Mouse (Mus musculus) ES-E14 (cell line): Measurements from ENCODE around the gene Olfr12. TPM values are rescaled to one million over a fixed set of nuclear protein-coding genes. Genes with fewer than 3 reads are reported as not detected.

Experiments
- DNase-seq: peaks from one replicate; pipeline ENCODE4 v3.0.0-alpha.2; 2013; ENCODE audit warnings: low read depth, low spot score
- H3K27ac ChIP-seq: 2 replicates; pipeline ENCODE4 v1.5.1; 2012; ENCODE audit warnings: low read depth, mild to moderate bottlenecking, low read length, moderate library complexity, mixed read lengths; ENCODE audit not compliant: poor library complexity, insufficient read depth, severe bottlenecking
- H3K36me3 ChIP-seq: 2 replicates; pipeline ENCODE4 v1.6.1; 2012; ENCODE audit warnings: mild to moderate bottlenecking, low read length, moderate library complexity, mixed read lengths; ENCODE audit not compliant: control insufficient read depth, poor library complexity, insufficient read depth, severe bottlenecking
- H3K4me1 ChIP-seq, 2 experiments: fragments of 150-350 bp in 1 of 2; sonication (generic) in 1 of 2; 2 replicates each; pipeline ENCODE4 v1.6.1; 2012; ENCODE audit warnings: low read length in 2 of 2, mild to moderate bottlenecking in 1 of 2, mixed read lengths in 1 of 2; ENCODE audit not compliant: control insufficient read depth in 2 of 2, insufficient read depth in 2 of 2, poor library complexity in 1 of 2
- H3K4me3 ChIP-seq, 2 experiments: fragments of 150-350 bp in 1 of 2; sonication (generic) in 1 of 2; 2 replicates each; pipeline ENCODE4 v1.5.1; 2012; ENCODE audit warnings: low read length in 2 of 2, low read depth in 1 of 2, mild to moderate bottlenecking in 1 of 2, mixed read lengths in 1 of 2; ENCODE audit not compliant: insufficient read depth in 1 of 2, poor library complexity in 1 of 2, severe bottlenecking in 1 of 2
- H3K9ac ChIP-seq: 2 replicates; pipeline ENCODE4 v1.6.1; 2012; ENCODE audit warnings: low read depth, mild to moderate bottlenecking, low read length, mixed read lengths; ENCODE audit not compliant: poor library complexity, insufficient read depth, severe bottlenecking
- H3K9me3 ChIP-seq: fragments of 150-350 bp; sonication (generic); 2 replicates; pipeline ENCODE4 v1.6.1; 2012; ENCODE audit warnings: low read depth, mild to moderate bottlenecking, low read length; ENCODE audit not compliant: control insufficient read depth, insufficient read depth
- CHD2 ChIP-seq: IDR thresholded peaks from 2 replicates; pipeline ENCODE4 v1.6.1; 2014; ENCODE audit warnings: mild to moderate bottlenecking, low read depth, low read length, inconsistent platforms
- HCFC1 ChIP-seq: IDR thresholded peaks from 2 replicates; pipeline ENCODE4 v1.6.1; 2012; ENCODE audit warnings: low read length, inconsistent platforms, borderline replicate concordance; ENCODE audit not compliant: insufficient read depth
- MAFK ChIP-seq: IDR thresholded peaks from 2 replicates; pipeline ENCODE4 v1.6.1; 2014; ENCODE audit warnings: mild to moderate bottlenecking, low read depth, low read length, inconsistent platforms; ENCODE audit not compliant: insufficient read depth
- ZC3H11A ChIP-seq: IDR thresholded peaks from 2 replicates; pipeline ENCODE4 v1.6.1; 2012; ENCODE audit warnings: low read depth, mild to moderate bottlenecking, inconsistent platforms, low read length, borderline replicate concordance
- ZNF384 ChIP-seq: IDR thresholded peaks from 2 replicates; pipeline ENCODE4 v1.6.1; 2012; ENCODE audit warnings: low read depth, low read length, inconsistent platforms
- in situ Hi-C, 2 experiments: fragments of 600-800 bp; cut with MboI; formaldehyde crosslinking; loops; one replicate each; pipeline ENCODE4 v1.15.1; 2025; ENCODE audit warnings: low sequenced_read_pairs in 2 of 2, inconsistent platforms in 1 of 2; ENCODE audit not compliant: unreplicated experiment in 2 of 2
- total RNA-seq: library from RNA; depleted of rRNA; stranded (reverse); fragments of 300-350 nt; gene quantifications from 2 replicates; pipeline ENCODE4 v1.2.3, GENCODE M21; 2012

Olfr12 gene
- total RNA-seq, 1 experiment, result 0.22 TPM

DNA sequence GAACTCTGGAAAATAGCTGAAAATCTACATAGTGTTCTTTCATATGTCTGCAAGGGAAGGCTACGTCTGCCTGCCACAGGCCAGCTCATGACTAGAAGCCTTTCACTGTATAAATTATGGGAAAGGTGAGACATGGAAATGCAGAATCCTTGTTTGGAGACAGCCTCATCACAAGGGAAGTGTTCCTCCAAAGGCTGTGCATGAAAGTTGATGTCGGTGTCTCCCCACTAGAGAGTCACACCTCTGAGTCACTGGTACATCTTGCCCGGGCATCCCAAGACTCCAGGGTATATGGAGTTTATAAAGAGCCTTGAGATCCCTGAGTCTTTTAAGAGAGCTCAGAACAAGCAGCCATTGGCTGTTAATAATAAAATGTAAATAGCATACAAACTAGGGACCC lies 35.6 kb downstream of the Olfr12 start:
- in situ Hi-C loops, result no loop called here
- Histone ChIP-seq H3K4me1 (peaks cover 0 to 1% of the 10 kb centered on the region in 2 experiments; a peak in 1 of 4 replicates), H3K4me3 (no peak overlapping the region), H3K27ac (no peak overlapping the region), H3K9me3 (no peaks in the 10 kb centered on the region), H3K36me3 (no peaks in the 10 kb centered on the region), H3K9ac (no peak overlapping the region)
- no peak for DNase-seq
- TF ChIP-seq ZNF384, result no peak
- no peak for TF ChIP-seq HCFC1
- no peak for TF ChIP-seq MAFK
- no peak for TF ChIP-seq CHD2
- no peak for TF ChIP-seq ZC3H11A

DNA sequence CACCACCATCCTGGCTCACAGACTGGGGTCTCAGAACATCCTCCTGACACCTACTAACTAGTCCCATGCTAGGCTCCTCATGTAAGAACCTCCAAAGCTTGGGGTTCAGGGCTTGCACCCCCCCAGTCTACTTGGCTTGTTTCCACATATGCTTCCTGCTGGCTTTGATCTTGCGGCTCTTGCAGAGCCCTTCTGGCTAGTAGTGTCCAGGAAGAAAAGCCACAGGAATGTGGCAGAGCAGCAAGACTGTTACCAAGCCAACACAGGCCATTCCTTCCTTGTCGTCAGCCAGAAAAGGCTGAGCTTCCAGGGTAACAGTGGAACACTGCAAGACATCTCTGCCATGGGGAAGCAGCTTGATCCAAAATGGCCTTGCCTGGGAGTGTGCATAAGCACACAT lies 37.1 kb downstream of the Olfr12 start:
- TF ChIP-seq ZNF384, result no peak
- no peak for TF ChIP-seq ZC3H11A
- TF ChIP-seq MAFK, result no peak
- no peak for TF ChIP-seq HCFC1
- TF ChIP-seq CHD2, result no peak
- DNase-seq, result no peak
- Histone ChIP-seq H3K27ac (no peak overlapping the region; the same call in 1 of the 2 replicates), H3K4me1 (no peaks in the 10 kb centered on the region), H3K9me3 (no peaks in the 10 kb centered on the region), H3K9ac (no peak overlapping the region), H3K36me3 (no peaks in the 10 kb centered on the region), H3K4me3 (no peak overlapping the region)
- in situ Hi-C loops, result no loop called here

DNA sequence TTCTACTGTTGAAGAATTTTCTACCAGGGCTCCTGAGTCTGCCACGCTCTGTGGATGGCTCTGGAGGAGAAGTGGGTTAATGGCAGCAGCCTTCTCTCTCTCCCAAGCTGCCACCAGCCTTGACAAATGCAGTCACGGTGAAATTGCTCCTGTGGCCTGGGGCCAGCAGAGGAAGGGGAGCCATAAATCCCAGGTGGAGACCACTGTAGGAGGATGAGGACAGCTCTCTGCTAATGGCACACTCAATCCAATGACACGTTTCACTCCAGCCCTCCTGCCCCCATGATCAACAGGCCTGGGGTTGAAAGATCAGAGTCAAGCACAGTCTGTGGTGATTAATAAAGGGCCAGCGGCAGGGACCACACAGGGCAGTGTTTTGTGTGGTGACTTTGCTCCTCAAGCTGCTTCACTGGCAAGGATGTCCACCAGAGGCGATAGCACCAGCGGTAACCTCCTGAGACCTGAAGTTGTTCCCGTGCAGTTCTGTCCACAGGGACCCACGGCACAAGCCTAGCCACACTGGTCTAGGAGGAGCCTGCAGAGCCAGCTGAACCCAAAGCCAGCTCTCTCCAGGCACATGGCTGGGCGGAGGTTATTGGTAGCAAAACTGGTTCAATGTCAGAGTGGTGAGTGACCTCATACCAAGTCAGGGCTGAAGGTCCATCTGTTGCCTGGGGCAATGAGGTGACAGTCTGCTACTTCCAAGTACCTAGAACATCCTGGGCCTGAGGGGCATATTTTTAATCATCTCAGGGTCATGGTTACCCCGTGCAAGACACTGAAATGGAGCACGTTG lies 39.6 kb downstream of the Olfr12 start:
- TF ChIP-seq ZC3H11A (no peak), HCFC1 (no peak), CHD2 (no peak), MAFK (no peak), ZNF384 (no peak)
- in situ Hi-C loops, result no loop called here

DNA sequence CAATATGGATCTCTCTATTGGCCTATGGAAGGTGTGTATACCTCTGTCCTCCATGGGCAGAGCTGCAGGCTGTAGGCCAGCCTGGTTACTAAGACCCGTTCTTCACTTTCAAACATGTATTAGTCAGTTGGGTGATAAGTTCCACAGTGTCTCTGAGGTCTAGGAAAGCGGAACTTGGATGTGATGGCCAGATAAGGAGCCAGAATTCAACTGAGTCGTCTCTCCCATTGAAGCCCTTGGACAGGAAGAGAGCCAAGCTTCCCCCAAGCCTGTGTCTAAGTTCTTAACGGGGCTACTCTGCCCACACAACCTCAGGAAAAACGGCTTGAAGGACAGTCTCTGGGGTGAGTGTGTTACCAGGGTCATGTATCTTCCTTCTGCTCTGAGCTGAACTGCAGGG lies 41.8 kb downstream of the Olfr12 start:
- Histone ChIP-seq H3K9ac (no peak overlapping the region), H3K36me3 (no peaks in the 10 kb centered on the region), H3K27ac (no peak overlapping the region), H3K4me3 (no peak overlapping the region), H3K9me3 (no peaks in the 10 kb centered on the region), H3K4me1 (no peaks in the 10 kb centered on the region)
- no peak for DNase-seq
- in situ Hi-C loops, result no loop called here
- TF ChIP-seq MAFK, result no peak
- TF ChIP-seq HCFC1, result no peak
- TF ChIP-seq ZNF384, result no peak
- TF ChIP-seq ZC3H11A, result no peak
- no peak for TF ChIP-seq CHD2

More for the DNA sequence above, 39.6 kb downstream of the Olfr12 start:
- DNase-seq, result no peak
- Histone ChIP-seq H3K9ac (no peak overlapping the region), H3K4me3 (no peak overlapping the region), H3K4me1 (no peaks in the 10 kb centered on the region), H3K27ac (no peak overlapping the region), H3K9me3 (no peaks in the 10 kb centered on the region), H3K36me3 (no peaks in the 10 kb centered on the region)

DNA sequence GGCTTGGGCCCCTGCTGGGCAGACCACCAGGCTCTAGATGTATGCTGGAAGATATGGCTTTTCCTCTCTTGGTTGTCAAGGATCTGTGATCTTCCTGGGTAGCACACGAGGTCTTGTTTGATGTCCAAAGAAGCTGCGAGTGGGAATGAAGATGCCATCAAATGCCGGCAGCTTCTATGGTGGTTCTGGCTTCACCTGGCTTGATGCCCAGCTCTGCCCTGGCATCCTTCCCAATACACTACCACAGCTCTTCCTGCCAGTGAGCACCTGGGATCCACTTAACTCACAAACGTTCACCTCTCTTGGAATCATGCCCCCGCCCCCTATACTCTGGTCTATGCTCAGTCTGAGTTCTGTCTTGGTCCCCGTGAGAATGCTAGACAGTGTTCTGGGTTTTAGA lies 49.5 kb downstream of the Olfr12 start:
- H3K4me3 ChIP-seq, result no peak overlapping the region
- no peak overlapping the region for H3K27ac ChIP-seq
- TF ChIP-seq MAFK, result no peak
- no peaks in the 10 kb centered on the region for H3K36me3 ChIP-seq
- in situ Hi-C loops, result no loop called here
- no peak for DNase-seq
- H3K9me3 ChIP-seq, result no peaks in the 10 kb centered on the region
- no peak overlapping the region for H3K9ac ChIP-seq
- H3K4me1 ChIP-seq, result no peaks in the 10 kb centered on the region
